10 mouse cellular contexts compared by ENCODE assay signal in genomic region chr17:87349069-87349468, GRCm38 (mm10).
DNase-seq lines count a peak whose midpoint lies in the region; ATAC-seq and TF ChIP-seq lines count a peak whose summit lies in the region.
"Had no signal": no experiment of that assay in that cellular context is flagged by ENCODE, and none has a peak within 500 bp of the region (broad histone marks: within the 10 kb centered on the region; RNA-seq: fewer than 3 reads in every experiment).

No protein-coding gene starts in this region.

- no peaks in the 10 kb centered on the region for H3K27me3 ChIP-seq in heart, adult 2 months (ENCODE audit: control insufficient read depth, insufficient read depth, low read length)
- no peaks in the 10 kb centered on the region for H3K27me3 ChIP-seq in lung, postnatal 0 days (replicated peaks; ENCODE audit: insufficient read depth, low read length)
- no peaks in the 10 kb centered on the region for H3K27me3 ChIP-seq in hindbrain, postnatal 0 days (ENCODE audit: insufficient read depth, low read length)

- H3K9me3 ChIP-seq in lung, postnatal 0 days (ENCODE audit: low read length): no peaks in the 10 kb centered on the region
- no peaks in the 10 kb centered on the region for H3K9me3 ChIP-seq in hindbrain, postnatal 0 days (ENCODE audit: low read length)

- no peak overlapping the region for H3K27ac ChIP-seq in heart, adult 2 months
- H3K27ac ChIP-seq in lung, postnatal 0 days (ENCODE audit: low read length): no peak overlapping the region
- no peak overlapping the region for H3K27ac ChIP-seq in hindbrain, postnatal 0 days

- ATAC-seq in lung, postnatal 0 days: no peak
- ATAC-seq in hindbrain, postnatal 0 days: no peak

- TF ChIP-seq CTCF in heart, adult 2 months (IDR thresholded peaks at IDR 0.05): peak; percentile 30
- TF ChIP-seq CTCF in lung, postnatal 0 days (IDR thresholded peaks at IDR 0.05): peak; percentile 41
- TF ChIP-seq CTCF in hindbrain, postnatal 0 days (IDR thresholded peaks at IDR 0.05; ENCODE audit: low read depth): peak; percentile 46

- H3K9ac ChIP-seq in heart, adult 2 months (ENCODE audit: low read depth, low read length): no peak overlapping the region
- no peak overlapping the region for H3K9ac ChIP-seq in lung, postnatal 0 days (replicated peaks; ENCODE audit: low read depth)
- H3K9ac ChIP-seq in hindbrain, postnatal 0 days (replicated peaks; ENCODE audit: low read length): no peak overlapping the region

- H3K36me3 ChIP-seq in heart, adult 2 months (ENCODE audit: control insufficient read depth, insufficient read depth, low read length): no peaks in the 10 kb centered on the region
- H3K36me3 ChIP-seq in lung, postnatal 0 days (ENCODE audit: insufficient read depth, low read length): no peaks in the 10 kb centered on the region
- H3K36me3 ChIP-seq in hindbrain, postnatal 0 days (ENCODE audit: insufficient read depth, low read length): no peaks in the 10 kb centered on the region

- intact Hi-C loops in heart, adult 2 months (cut with DNase I): no loop called here
- intact Hi-C loops in heart, postnatal 36 days (cut with DNase I): no loop called here

- H3K4me3 ChIP-seq in heart, adult 2 months: no peak overlapping the region
- H3K4me3 ChIP-seq in lung, postnatal 0 days (ENCODE audit: low read depth, low read length): no peak overlapping the region
- H3K4me3 ChIP-seq in hindbrain, postnatal 0 days (ENCODE audit: low read length): no peak overlapping the region

- no peak for TF ChIP-seq POLR2A in heart, adult 2 months (IDR thresholded peaks at IDR 0.05; ENCODE audit: insufficient read depth, low read depth, low read length)

- DNase-seq in heart, adult 2 months: no peak
- no peak for DNase-seq in heart, postnatal 36 days
- no peak for DNase-seq in lung, postnatal 0 days (ENCODE audit: low spot score)
- no peak for DNase-seq in lung, postnatal 4 days
- peak; percentile 61 for DNase-seq in hindbrain, postnatal 0 days (ENCODE audit: low spot score)
- no peak for DNase-seq in embryo, embryonic 11 days
- no peak for DNase-seq in spleen, adult 18-20 months
- DNase-seq: adrenal gland, postnatal 14 days; cerebellum, adult 11 months; heart, adult 18-20 months had no signal

- peaks cover 14% of the 10 kb centered on the region for H3K4me1 ChIP-seq in heart, adult 2 months (ENCODE audit: control insufficient read depth, insufficient read depth, low read length)
- H3K4me1 ChIP-seq in lung, postnatal 0 days (ENCODE audit: insufficient read depth, low read depth, low read length): peaks cover 6% of the 10 kb centered on the region; the same call in 1 of the 2 replicates
- H3K4me1 ChIP-seq in hindbrain, postnatal 0 days (ENCODE audit: insufficient read depth, low read length): peaks cover 17% of the 10 kb centered on the region

- 60% methylated on average over 9 of the region's 9 CpGs for WGBS in heart, adult 2 months
- 39% methylated on average over 9 of the region's 9 CpGs for WGBS in lung, postnatal 0 days
- 25% methylated on average over 9 of the region's 9 CpGs for WGBS in hindbrain, postnatal 0 days

- no peak for TF ChIP-seq EP300 in heart, adult 2 months (IDR thresholded peaks at IDR 0.05; ENCODE audit: insufficient read depth, low read depth, low read length)
- TF ChIP-seq EP300 in lung, postnatal 0 days (IDR thresholded peaks at IDR 0.05): no peak

- H3K79me2 ChIP-seq in heart, adult 2 months (replicated peaks; ENCODE audit: control insufficient read depth, insufficient read depth, low read length): no peaks in the 10 kb centered on the region

- H3K4me2 ChIP-seq in lung, postnatal 0 days (replicated peaks; ENCODE audit: low read depth, low read length): no peak overlapping the region
- H3K4me2 ChIP-seq in hindbrain, postnatal 0 days (ENCODE audit: low read depth, low read length): no peak overlapping the region
